Mouse (Mus musculus) ovary, adult 18-20 months (tissue): ENCODE data around the gene Gm21887.
"Not testable (repeated sequence)": the region's sequence is repeated elsewhere in the genome, so short reads cannot be mapped to it uniquely, and the experiment has no call there.

Experiments used
- DNase-seq: peaks from one replicate; pipeline ENCODE4 v3.0.0; 2022; ENCODE audit warnings: low spot score, mixed read lengths

The Gm21887 gene

DNA sequence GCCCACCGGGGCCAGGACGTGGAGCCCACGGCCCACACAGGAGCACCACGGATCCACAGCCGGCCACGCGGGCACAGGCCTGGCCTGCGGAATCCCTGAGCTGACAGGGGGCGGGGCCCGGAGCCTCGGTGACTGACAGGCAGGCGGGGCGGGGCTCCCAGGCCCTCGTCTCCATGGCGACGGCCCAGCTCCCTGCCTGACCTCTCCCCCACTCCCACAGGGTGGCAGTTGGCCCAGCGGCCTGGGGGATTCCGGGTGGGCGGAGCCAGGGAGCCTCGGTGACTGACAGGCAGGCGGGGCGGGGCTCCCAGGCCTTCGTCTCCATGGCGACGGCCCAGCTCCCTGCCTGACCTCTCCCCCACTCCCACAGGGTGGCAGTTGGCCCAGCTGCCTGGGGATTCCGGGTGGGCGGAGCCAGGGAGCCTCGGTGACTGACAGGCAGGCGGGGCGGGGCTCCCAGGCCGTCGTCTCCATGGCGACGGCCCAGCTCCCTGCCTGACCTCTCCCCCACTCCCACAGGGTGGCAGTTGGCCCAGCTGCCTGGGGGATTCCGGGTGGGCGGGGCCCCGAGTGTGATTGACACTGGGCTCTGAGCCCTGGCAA is 11.5 kb upstream of the Gm21887 start:
- peak; percentile 100 for DNase-seq

DNA sequence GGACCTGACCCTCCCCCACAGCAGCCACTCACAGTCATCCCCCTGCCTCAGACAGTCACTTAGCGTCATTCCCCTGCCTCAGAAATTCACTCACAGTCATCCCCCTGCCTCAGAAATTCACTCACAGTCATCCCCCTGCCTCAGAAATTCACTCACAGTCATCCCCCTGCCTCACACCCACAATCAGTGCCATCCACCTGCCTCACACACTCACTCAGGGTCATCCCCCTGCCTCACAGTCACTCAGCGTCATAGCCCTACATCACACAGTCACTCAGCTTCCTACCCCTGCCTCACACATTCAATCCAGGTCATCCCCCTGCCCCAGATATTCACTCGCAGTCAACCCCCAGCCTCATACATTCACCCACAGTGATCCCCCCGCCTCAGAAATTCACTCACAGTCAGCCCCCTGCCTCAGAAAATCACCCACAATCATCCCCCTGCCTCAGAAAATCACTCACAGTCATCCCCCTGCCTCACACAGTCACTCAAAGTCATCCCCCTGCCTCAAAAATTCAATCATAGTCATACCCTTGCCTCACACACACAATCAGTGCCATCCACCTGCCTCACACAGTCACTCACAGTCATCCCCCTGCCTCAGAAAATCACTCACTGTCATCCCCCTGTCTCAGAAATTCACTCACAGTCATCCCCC is 10.8 kb upstream of the Gm21887 start:
- DNase-seq: not testable (repeated sequence)

DNA sequence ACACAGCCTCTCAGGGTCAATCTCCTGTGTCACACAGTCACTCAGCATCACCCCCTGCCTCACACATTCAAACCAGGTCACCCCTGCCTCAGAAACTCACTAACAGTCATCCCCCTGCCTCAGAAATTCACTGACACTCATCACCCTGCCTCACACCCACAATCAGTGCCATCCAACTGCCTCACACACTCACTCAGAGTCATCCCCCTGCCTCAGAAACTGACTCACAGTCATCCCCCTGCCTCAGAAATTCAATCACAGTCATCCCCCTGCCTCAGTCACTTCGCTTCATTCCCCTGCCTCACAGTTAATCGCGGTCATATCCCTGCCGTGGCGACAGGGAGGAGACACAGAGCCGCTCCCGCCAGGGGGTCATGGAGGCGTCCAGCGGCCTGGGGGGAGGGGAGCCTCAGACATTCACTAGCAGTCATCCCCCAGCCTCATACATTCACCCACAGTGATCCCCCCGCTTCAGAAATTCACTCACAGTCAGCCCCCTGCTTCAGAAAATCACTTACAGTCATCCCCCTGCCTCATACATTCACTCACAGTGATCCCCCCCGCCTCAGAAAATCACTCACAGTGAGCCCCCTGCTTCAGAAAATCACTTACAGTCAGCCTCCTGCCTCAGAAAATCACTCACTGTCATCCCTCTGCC is 10.1 kb upstream of the Gm21887 start:
- peak; percentile 76 for DNase-seq

DNA sequence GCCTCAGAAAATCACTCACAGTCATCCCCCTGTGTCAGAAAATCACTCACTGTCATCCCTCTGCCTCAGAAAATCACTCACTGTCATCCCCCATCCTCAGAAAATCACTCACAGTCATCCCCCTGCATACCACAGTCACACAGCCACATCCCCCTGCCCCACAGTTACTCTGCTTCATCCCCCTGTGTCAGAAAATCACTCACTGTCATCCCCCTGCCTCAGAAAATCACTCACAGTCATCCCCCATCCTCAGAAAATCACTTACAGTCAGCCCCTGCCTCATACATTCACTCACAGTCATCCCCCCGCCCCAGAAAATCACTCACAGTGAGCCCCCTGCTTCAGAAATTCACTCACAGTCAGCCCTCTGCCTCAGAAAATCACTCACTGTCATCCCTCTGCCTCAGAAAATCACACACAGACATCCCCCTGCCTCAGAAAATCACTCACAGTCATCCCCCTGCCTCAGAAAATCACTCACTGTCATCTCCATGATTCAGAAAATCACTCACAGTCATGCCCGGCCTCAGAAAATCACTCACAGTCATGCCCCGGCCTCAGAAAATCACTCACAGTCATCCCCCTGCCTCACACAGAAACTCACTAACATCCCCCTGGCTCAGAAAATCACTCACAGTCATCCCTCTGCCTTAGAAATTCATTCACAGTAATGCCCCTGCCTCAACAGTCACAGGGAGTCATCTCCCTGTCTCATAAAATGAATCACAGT is 9.4 kb upstream of the Gm21887 start:
- not testable (repeated sequence) for DNase-seq

DNA sequence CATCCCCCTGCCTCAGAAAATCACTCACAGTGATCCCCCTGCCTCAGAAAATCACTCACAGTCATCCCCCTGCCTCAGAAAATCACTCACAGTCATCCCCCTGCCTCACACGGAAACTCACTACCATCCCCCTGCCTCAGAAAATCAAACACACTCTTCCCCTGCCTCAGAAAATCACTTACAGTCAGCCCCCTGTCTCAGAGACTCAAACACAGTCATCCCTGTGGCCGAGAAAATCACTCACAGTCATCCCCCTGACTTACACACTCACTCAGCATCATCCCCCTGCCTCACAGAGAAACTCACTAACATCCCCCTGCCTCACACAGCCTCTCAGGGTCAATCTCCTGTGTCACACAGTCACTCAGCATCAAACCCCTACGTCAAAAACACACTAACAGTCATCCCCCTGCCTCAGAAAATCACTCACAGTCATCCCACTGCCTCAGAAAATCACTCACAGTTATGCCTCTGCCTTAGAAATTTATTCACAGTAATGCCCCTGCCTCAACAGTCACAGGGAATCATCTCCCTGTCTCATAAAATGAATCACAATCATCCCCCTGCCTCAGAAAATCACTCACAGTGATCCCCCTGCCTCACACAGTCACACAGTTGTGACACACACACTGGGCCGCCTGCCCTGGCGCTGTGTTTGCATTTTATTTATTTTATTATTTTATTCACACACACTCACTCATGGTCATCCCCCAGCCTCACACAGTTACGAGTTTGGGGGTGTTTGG is 8.6 kb upstream of the Gm21887 start:
- DNase-seq: not testable (repeated sequence)

DNA sequence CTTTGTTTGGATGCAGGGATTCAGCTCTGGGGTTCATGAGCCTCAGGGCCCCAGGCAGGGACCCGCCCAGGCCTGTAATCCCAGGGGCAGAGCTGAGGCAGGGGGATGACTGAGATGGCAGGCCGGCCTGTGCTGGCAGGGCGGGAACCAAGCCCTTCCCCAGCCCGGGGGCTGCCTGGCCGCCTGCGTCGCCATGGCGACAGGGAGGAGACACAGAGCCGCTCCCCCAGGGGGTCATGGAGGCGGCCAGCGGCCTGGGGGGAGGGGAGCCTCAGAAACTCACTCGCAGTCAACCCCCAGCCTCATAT is 8.1 kb upstream of the Gm21887 start:
- not testable (repeated sequence) for DNase-seq

DNA sequence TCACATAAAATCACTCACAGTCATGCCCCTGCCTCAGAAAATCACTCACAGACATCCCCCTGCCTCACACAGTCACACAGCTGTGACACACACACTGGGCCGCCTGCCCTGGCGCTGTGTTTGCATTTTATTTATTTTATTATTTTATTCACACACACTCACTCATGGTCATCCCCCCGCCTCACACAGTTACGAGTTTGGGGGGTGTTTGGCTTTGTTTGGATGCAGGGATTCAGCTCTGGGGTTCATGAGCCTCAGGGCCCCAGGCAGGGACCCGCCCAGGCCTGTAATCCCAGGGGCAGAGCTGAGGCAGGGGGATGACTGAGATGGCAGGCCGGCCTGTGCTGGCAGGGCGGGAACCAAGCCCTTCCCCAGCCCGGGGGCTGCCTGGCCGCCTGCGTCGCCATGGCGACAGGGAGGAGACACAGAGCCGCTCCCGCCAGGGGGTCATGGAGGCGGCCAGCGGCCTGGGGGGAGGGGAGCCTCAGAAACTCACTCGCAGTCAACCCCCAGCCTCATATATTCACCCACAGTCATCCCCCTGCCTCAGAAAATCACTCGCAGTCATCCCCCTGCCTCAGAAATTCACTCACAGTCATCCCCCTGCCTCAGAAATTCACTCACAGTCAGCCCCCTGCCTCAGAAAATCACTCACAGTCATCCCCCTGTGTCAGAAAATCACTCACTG is 6.8 kb upstream of the Gm21887 start:
- DNase-seq: not testable (repeated sequence)

DNA sequence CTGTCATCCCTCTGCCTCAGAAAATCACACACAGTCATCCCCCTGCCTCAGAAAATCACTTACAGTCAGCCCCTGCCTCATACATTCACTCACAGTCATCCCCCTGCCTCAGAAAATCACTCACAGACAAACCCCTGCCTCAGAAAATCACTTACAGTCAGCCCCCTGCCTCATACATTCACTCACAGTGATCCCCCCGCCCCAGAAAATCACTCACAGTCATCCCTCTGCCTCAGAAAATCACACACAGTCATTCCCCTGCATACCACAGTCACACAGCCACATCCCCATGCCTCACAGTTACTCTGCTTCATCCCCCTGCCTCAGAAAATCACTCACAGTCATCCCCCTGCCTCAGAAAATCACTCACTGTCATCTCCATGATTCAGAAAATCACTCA is 5.9 kb upstream of the Gm21887 start:
- not testable (repeated sequence) for DNase-seq

DNA sequence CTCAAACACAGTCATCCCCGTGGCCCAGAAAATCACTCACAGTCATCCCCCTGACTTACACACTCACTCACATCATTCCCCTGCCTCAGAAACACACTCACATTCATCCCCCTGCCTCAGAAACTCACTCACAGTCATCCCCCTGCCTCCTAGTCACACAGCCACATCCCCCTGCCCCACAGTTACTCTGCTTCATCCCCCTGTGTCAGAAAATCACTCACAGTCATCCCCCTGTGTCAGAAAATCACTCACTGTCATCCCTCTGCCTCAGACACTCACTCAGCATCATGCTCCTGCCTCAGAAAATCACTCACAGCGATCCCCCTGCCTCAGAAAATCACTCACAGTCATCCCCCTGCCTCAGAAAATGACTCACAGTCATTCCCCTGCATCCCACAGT is 5.2 kb upstream of the Gm21887 start:
- peak; percentile 41 for DNase-seq

DNA sequence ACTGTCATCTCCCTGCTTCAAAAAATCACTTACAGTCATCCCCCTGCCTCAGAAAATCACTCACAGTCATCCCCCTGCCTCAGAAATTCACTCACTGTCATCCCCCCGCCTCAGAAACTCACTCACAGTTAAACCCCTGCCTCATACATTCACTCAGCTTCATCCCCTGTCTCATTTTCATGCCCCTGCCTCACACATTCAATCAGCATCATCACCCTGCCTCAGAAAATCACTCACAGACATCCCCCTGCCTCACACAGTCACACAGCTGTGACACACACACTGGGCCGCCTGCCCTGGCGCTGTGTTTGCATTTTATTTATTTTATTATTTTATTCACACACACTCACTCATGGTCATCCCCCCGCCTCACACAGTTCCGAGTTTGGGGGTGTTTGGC is 4.7 kb upstream of the Gm21887 start:
- DNase-seq: not testable (repeated sequence)

DNA sequence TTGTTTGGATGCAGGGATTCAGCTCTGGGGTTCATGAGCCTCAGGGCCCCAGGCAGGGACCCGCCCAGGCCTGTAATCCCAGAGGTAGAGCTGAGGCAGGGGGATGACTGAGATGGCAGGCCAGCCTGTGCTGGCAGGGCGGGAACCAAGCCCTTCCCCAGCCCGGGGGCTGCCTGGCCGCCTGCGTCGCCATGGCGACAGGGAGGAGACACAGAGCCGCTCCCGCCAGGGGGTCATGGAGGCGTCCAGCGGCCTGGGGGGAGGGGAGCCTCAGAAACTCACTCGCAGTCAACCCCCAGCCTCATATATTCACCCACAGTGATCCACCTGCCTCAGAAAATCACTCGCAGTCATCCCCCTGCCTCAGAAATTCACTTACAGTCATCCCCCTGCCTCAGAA is 4.3 kb upstream of the Gm21887 start:
- peak; percentile 69 for DNase-seq

DNA sequence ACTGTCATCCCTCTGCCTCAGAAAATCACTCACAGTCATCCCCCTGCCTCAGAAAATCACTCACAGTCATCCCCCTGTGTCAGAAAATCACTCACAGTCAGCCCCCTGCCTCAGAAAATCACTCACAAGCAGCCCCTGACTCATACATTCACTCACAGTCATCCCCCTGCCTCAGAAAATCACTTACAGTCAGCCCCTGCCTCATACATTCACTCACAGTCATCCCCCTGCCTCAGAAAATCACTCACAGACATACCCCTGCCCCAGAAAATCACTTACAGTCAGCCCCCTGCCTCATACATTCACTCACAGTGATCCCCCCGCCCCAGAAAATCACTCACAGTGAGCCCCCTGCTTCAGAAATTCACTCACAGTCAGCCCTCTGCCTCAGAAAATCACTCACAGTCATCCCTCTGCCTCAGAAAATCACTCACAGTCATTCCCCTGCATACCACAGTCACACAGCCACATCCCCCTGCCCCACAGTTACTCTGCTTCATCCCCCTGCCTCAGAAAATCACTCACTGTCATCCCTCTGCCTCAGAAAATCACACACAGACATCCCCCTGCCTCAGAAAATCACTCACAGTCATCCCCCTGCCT is 3.7 kb upstream of the Gm21887 start:
- DNase-seq: not testable (repeated sequence)

DNA sequence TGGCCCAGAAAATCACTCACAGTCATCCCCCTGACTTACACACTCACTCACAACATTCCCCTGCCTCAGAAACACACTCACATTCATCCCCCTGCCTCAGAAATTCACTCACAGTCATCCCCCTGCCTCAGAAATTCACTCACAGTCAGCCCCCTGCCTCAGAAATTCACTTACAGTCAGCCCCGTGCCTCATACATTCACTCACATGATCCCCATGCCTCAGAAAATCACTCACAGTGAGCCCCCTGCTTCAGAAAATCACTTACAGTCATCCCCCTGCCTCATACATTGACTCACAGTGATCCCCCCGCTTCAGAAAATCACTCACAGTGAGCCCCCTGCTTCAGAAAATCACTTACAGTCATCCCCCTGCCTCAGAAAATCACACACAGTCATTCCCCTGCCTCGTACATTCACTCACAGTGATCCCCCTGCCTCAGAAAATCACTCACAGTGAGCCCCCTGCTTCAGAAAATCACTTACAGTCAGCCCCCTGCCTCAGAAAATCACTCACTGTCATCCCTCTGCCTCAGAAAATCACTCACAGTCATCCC is 2.7 kb upstream of the Gm21887 start:
- DNase-seq: peak; percentile 33

DNA sequence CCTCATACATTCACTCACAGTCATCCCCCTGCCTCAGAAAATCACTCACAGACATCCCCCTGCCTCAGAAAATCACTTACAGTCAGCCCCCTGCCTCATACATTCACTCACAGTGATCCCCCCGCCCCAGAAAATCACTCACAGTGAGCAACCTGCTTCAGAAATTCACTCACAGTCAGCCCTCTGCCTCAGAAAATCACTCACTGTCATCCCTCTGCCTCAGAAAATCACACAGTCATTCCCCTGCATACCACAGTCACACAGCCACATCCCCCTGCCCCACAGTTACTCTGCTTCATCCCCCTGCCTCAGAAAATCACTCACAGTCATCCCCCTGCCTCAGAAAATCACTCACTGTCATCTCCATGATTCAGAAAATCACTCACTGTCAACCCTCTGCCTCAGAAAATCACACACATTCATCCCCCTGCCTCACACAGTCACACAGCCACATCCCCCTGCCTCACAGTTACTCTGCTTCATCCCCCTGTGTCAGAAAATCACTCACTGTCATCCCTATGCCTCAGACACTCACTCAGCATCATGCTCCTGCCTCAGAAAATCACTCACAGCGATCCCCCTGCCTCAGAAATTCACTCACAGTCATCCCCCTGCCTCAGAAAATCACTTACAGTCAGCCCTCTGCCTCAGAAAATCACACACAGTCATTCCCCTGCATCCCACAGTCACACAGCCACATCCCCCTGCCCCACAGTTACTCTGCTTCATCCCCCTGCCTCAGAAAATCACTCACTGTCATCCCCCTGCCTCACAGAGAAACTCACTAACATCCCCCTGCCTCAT is 1.9 kb upstream of the Gm21887 start:
- DNase-seq: peak; percentile 54

DNA sequence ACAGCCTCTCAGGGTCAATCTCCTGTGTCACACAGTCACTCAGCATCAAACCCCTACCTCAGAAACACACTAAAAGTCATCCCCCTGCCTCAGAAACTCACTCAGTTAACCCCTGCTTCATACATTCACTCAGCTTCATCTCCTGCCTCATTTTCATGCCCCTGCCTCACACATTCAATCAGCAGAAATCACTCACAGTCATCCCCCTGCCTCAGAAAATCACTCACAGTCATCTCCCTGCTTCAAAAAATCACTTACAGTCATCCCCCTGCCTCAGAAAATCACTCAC is 1.3 kb upstream of the Gm21887 start:
- DNase-seq: not testable (repeated sequence)

DNA sequence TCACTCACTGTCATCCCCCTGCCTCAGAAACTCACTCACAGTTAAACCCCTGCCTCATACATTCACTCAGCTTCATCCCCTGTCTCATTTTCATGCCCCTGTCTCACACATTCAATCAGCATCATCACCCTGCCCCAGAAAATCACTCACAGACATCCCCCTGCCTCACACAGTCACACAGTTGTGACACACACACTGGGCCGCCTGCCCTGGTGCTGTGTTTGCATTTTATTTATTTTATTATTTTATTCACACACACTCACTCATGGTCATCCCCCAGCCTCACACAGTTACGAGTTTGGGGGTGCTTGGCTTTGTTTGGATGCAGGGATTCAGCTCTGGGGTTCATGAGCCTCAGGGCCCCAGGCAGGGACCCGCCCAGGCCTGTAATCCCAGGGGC is 875 bp upstream of the Gm21887 start:
- peak; percentile 77 for DNase-seq

DNA sequence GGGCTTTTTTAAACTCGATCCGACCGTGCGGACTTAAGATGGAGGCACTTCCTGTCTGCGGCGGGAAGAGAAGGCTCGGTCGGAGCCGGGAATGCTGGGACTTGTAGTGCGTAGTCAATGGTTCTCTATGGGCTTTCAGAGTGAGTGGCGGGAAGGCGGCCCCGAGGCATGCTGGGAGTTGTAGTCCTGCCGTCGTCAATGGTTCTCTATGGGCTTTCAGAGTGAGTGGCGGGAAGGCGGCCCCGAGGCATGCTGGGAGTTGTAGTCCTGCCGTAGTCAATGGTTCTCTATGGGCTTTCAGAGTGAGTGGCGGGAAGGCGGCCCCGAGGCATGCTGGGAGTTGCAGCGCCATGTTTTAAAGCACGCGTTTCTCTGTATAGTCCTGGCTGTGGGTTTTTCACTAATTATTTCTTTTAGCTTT is 352 bp downstream of the Gm21887 start:
- DNase-seq: peak; percentile 100

DNA sequence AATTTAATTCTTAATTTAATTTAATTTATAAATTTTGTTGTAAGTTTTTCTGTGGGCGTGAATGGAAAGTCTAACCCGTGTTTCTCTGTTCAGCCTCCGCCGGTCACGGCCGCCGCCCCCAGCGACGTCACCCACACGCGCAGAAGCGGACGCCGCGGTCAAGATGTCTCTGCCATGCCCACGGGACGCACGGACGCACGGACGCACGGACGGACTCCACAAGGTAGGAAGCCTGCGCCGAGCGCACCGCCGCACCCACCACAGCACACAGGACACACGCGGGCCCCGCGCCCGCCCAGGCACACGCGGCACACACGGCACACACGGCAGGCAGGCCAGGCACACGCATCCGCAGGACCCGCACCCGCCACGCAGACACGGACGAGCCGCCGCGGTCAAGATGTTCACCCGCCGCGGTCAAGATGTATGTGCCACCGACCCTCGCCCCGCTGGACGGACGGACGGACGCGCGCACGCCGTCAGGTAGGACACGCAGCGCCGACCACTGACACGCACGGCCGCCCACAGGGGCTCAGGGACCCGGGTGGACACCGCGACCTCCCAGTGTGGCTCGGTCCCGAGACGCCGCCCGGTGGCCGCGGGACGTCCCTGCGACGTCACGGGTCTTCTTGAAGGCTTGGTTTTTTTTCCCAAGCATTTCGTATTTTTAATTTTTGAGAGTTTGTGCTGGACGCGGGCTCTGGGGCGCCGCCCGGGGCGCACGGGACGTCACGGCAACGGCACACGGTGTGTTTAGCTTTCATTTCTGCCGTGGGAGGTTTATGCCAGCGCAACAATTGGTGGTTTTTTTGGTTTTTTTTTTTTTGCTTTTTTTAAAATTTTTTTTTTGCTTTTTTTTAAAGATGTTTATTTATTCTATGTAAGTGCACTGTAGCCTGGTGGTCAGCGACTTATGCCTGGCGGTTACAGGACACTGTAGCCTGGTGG is 1.4 kb downstream of the Gm21887 start:
- peak; percentile 85 for DNase-seq

DNA sequence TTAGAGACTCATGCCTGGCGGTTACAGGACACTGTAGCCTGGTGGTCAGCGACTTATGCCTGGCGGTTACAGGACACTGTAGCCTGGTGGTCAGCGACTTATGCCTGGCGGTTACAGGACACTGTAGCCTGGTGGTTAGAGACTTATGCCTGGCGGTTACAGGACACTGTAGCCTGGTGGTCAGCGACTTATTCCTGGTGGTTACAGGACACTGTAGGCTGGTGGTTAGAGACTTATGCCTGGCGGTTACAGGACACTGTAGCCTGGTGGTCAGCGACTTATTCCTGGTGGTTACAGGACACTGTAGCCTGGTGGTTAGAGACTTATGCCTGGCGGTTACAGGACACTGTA is 2.0 kb downstream of the Gm21887 start:
- DNase-seq: peak; percentile 52
